Mouse (Mus musculus): Measurements from ENCODE around the gene Mptx2. TPM values are rescaled to one million over a fixed set of nuclear protein-coding genes. Genes with fewer than 3 reads are reported as not detected.

The Mptx2 gene
- total RNA-seq, 2 experiments from 2014 or later, result not detected

- Histone ChIP-seq H3K27ac (no peak within 1 kb of the TSS), H3K4me3 (no peak within 1 kb of the TSS)
- no peak for TF ChIP-seq CTCF (conservative IDR thresholded peaks at IDR 0.05)
- DNase-seq (ENCODE audit: low spot score in 2 of 2), result no peak
These were observed 50.5 kb downstream of the Mptx2 start, which contains the start of gene Fcer1a for GRCm38 (mm10) chr1:173227081-173227480. Gene Fcer1a, minus strand, starts transcription at chr1:173227214.

Other genes starting within 250 kb of the Mptx2 start
- gene Olfr1408, start 140.4 kb downstream of the Mptx2 start, total RNA-seq (2021), result not detected
- gene Olfr1406, start 87.1 kb downstream of the Mptx2 start, total RNA-seq (2021), result not detected
- gene Olfr218, start 80.0 kb downstream of the Mptx2 start, total RNA-seq (2021), result not detected
- not detected for gene Olfr1404, start 65.4 kb downstream of the Mptx2 start, total RNA-seq (2021)
- gene Fcer1a, start 50.6 kb downstream of the Mptx2 start, total RNA-seq (2021), result not detected
- not detected for gene Olfr418, start 11.8 kb downstream of the Mptx2 start, total RNA-seq (2021)
- gene Ackr1, start 56.0 kb upstream of the Mptx2 start, total RNA-seq (2021), result 10 to 100 TPM; 64.5 to 65.9 TPM
- gene Aim2, start 73.1 kb upstream of the Mptx2 start, total RNA-seq (2021), result 1 to 10 TPM; 2.0 to 3.7 TPM
- 100 to 1,000 TPM; 394 to 402 TPM for gene Cadm3, start 89.9 kb upstream of the Mptx2 start, total RNA-seq (2021)
- gene Ifi206, start 213.3 kb upstream of the Mptx2 start, total RNA-seq (2021), result not detected